8 mouse cellular contexts compared by ENCODE assay signal in genomic region chr8:105964506-105965265, GRCm38 (mm10). TPM values are rescaled to one million over a fixed set of nuclear protein-coding genes. Genes with fewer than 3 reads are reported as not detected.
DNase-seq lines count a peak whose midpoint lies in the region; ATAC-seq and TF ChIP-seq lines count a peak whose summit lies in the region.

No protein-coding gene starts in this region.

- no peaks in the 10 kb centered on the region for H3K36me3 ChIP-seq in thymus, adult 2 months (ENCODE audit: control insufficient read depth, insufficient read depth, low read length)

- peaks cover 7% of the 10 kb centered on the region; the same call in 1 of the 2 replicates for H3K4me1 ChIP-seq in brown adipose tissue, adult 24 weeks (ENCODE audit: control insufficient read depth, insufficient read depth, insufficient read length, low read length)
- peaks cover 19% of the 10 kb centered on the region for H3K4me1 ChIP-seq in thymus, adult 2 months (replicated peaks; ENCODE audit: control insufficient read depth, insufficient read depth, low read length)

- no peaks in the 10 kb centered on the region for H3K27me3 ChIP-seq in thymus, adult 2 months (ENCODE audit: control insufficient read depth, insufficient read depth, low read length)

- WGBS in thymus, adult 2 months, result 84% methylated on average over 12 of the region's 12 CpGs

- peak; percentile 5 for DNase-seq in embryo, embryonic 10.5 days (ENCODE audit: low spot score)
- no peak for DNase-seq in embryo, embryonic 9.5 days (ENCODE audit: extremely low spot score)
- DNase-seq in heart, postnatal 36 days, result peak; percentile 24 to 38
- no peak for DNase-seq in thymus, adult 2 months
- no peak for DNase-seq in urinary bladder, adult 18-20 months (ENCODE audit: low spot score in 2 of 2)
- DNase-seq in frontal cortex, postnatal 10 days (ENCODE audit: low spot score in 2 of 2), result no peak

- no peak overlapping the region for H3K27ac ChIP-seq in brown adipose tissue, adult 24 weeks (replicated peaks; ENCODE audit: low read depth, low read length)
- H3K27ac ChIP-seq in thymus, adult 2 months (ENCODE audit: control insufficient read depth, insufficient read depth, low read length), result no peak overlapping the region

- 0 out of 2 replicates have a peak, but pooled peaks have one; percentile 11 for ATAC-seq in megakaryocyte-erythroid progenitor cell, adult 5-6 weeks (replicated peaks; ENCODE audit: low FRiP score, low TSS enrichment, poor library complexity, severe bottlenecking)

- TF ChIP-seq CTCF in thymus, adult 2 months (IDR thresholded peaks at IDR 0.05; ENCODE audit: borderline replicate concordance, control insufficient read depth, extremely low read depth, insufficient read depth, low read length, poor library complexity), result no peak

- intact Hi-C loops in heart, postnatal 36 days (cut with DNase I), result no loop called here

- TF ChIP-seq POLR2A in thymus, adult 2 months (IDR thresholded peaks at IDR 0.05; ENCODE audit: control insufficient read depth, extremely low read depth, insufficient read depth, low read length, poor library complexity), result no peak

- peak overlapping the region; percentile 96 for H3K4me3 ChIP-seq in brown adipose tissue, adult 24 weeks (ENCODE audit: insufficient read depth, low read depth, low read length)
- no peak overlapping the region for H3K4me3 ChIP-seq in thymus, adult 2 months (ENCODE audit: control insufficient read depth, insufficient read depth, low read length)

RNA-seq across cellular contexts. Expression of gene Slc12a4, which starts 1.2 kb away (rescaled TPM):
- polyA plus RNA-seq in brown adipose tissue, adult 24 weeks (2012; ENCODE audit: insufficient read depth, insufficient read length, missing spikeins), result 5.8 and 11.4 TPM in 2 replicates
- total RNA-seq in heart, postnatal 36 days (2021), result 10 to 100 TPM; 48.0 to 50.3 TPM
- total RNA-seq in megakaryocyte-erythroid progenitor cell, adult 5-6 weeks (2014; fragmentation: Nextera tagmentation), result 11.4 and 14.2 TPM in 2 replicates
- 4.7 and 10.5 TPM in 2 replicates for total RNA-seq in megakaryocyte-erythroid progenitor cell, adult 5-6 weeks (2017)
- polyA plus RNA-seq in thymus, adult 2 months (2012; rRNA removed), result 69.3 TPM in 2 replicates

RNA-seq across cellular contexts. Expression of gene Dpep3, which starts 14.5 kb away (rescaled TPM):
- not detected in 2 replicates for polyA plus RNA-seq in brown adipose tissue, adult 24 weeks (2012; ENCODE audit: insufficient read depth, insufficient read length, missing spikeins)
- not detected for total RNA-seq in heart, postnatal 36 days (2021)
- total RNA-seq in megakaryocyte-erythroid progenitor cell, adult 5-6 weeks (2014; fragmentation: Nextera tagmentation), result not detected in 2 replicates
- not detected in 2 replicates for total RNA-seq in megakaryocyte-erythroid progenitor cell, adult 5-6 weeks (2017)
- polyA plus RNA-seq in thymus, adult 2 months (2012; rRNA removed), result 0.09 TPM in 1 of 2 replicates, not detected in the other

RNA-seq across cellular contexts. Expression of gene Lcat, which starts 21.5 kb away (rescaled TPM):
- not detected in 2 replicates for polyA plus RNA-seq in brown adipose tissue, adult 24 weeks (2012; ENCODE audit: insufficient read depth, insufficient read length, missing spikeins)
- 1 to 10 TPM; 1.0 to 1.1 TPM for total RNA-seq in heart, postnatal 36 days (2021)
- 3.7 and 4.6 TPM in 2 replicates for total RNA-seq in megakaryocyte-erythroid progenitor cell, adult 5-6 weeks (2014; fragmentation: Nextera tagmentation)
- total RNA-seq in megakaryocyte-erythroid progenitor cell, adult 5-6 weeks (2017), result 1.5 TPM in 1 of 2 replicates, not detected in the other
- polyA plus RNA-seq in thymus, adult 2 months (2012; rRNA removed), result 5.3 and 6.0 TPM in 2 replicates

RNA-seq across cellular contexts. Expression of gene Psmb10, which starts 26.4 kb away (rescaled TPM):
- 50.1 and 59.6 TPM in 2 replicates for polyA plus RNA-seq in brown adipose tissue, adult 24 weeks (2012; ENCODE audit: insufficient read depth, insufficient read length, missing spikeins)
- total RNA-seq in heart, postnatal 36 days (2021), result 10 to 100 TPM; 63.6 to 72.7 TPM
- 93.9 and 150 TPM in 2 replicates for total RNA-seq in megakaryocyte-erythroid progenitor cell, adult 5-6 weeks (2014; fragmentation: Nextera tagmentation)
- 29.5 and 38.9 TPM in 2 replicates for total RNA-seq in megakaryocyte-erythroid progenitor cell, adult 5-6 weeks (2017)
- 375 and 484 TPM in 2 replicates for polyA plus RNA-seq in thymus, adult 2 months (2012; rRNA removed)

RNA-seq across cellular contexts. Expression of gene Dus2, which starts 26.5 kb away (rescaled TPM):
- 11.8 and 12.8 TPM in 2 replicates for polyA plus RNA-seq in brown adipose tissue, adult 24 weeks (2012; ENCODE audit: insufficient read depth, insufficient read length, missing spikeins)
- 1 to 10 TPM; 7.4 to 7.6 TPM for total RNA-seq in heart, postnatal 36 days (2021)
- total RNA-seq in megakaryocyte-erythroid progenitor cell, adult 5-6 weeks (2014; fragmentation: Nextera tagmentation), result 23.0 and 28.9 TPM in 2 replicates
- total RNA-seq in megakaryocyte-erythroid progenitor cell, adult 5-6 weeks (2017), result 13.8 and 22.5 TPM in 2 replicates
- polyA plus RNA-seq in thymus, adult 2 months (2012; rRNA removed), result 19.8 and 22.3 TPM in 2 replicates

Comparison
In these comparisons a context has a peak if more than half of its experiments do, and no peak if none do; other contexts are left out.
1. DNase-seq: peak in embryo, embryonic 10.5 days (single experiment) and heart, postnatal 36 days (2 of 2); none in embryo, embryonic 9.5 days (single experiment), thymus, adult 2 months (single experiment), urinary bladder, adult 18-20 months (0 of 2) and frontal cortex, postnatal 10 days (0 of 2).